Mouse (Mus musculus) monocyte, adult 59 days (primary cell): Measurements from ENCODE around the gene Rgn. TPM values are rescaled to one million over a fixed set of nuclear protein-coding genes. Genes with fewer than 3 reads are reported as not detected.

Experiments used
- total RNA-seq, 2 experiments: library from RNA; stranded (reverse); gene quantifications; one replicate each; pipeline ENCODE4 v1.2.4; 2023

Rgn gene
- total RNA-seq: not detected

DNA sequence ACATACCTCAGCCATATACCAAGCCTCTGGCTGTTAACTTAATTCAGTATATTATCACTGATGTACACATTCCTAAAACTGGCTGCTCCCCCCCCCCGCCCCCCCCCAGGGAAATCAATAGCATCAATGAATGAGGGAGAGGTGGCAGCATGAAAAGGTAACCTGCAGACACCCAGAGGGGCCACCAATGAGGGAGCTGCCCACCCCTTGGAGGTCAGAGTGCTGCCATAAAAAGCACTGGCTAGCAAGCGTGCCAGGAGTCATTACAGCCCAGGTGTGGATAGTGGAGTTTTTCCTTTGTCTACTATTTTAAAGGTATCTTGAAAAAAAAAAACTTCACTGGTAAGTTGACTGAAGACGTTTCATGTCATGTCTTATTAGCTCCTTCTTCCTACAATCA, at the start of gene Rgn:
Gene Rgn (plus strand): TSS at position 256 of the 400 bp plus-strand sequence.

Other genes with a start within 250 kb of the Rgn start
- gene Rp2, start 185.3 kb upstream of the Rgn start, total RNA-seq: 10 to 100 TPM; 97.2 to 97.7 TPM
- gene Jade3, start 124.1 kb upstream of the Rgn start, total RNA-seq: 1 to 10 TPM; 4.6 to 5.7 TPM
- 10 to 100 TPM; 23.9 to 26.2 TPM for gene Rbm10, start 67.7 kb downstream of the Rgn start, total RNA-seq
- gene Ndufb11, start 67.8 kb downstream of the Rgn start, total RNA-seq: 100 to 1,000 TPM; 105 to 112 TPM
- 100 to 1,000 TPM; 166 to 202 TPM for gene Uba1, start 108.5 kb downstream of the Rgn start, total RNA-seq
- gene Cdk16, start 138.2 kb downstream of the Rgn start, total RNA-seq: 10 to 100 TPM; 63.7 to 69.9 TPM
- gene Usp11, start 154.1 kb downstream of the Rgn start, total RNA-seq: 1 to 10 TPM; 3.3 to 4.1 TPM
- 10 to 100 TPM; 76.1 to 77.9 TPM for gene Araf, start 248.0 kb downstream of the Rgn start, total RNA-seq